Mouse (Mus musculus) lung, postnatal 0 days (tissue): Measurements from ENCODE around the gene St6gal1. TPM values are rescaled to one million over a fixed set of nuclear protein-coding genes. Genes with fewer than 3 reads are reported as not detected.
A peak's percentile ranks its signal among the peaks of the same experiment; 100 is the strongest.

Experiments used
- ATAC-seq: fragments of 200-750 bp; cut with Nextera tagmentation; 2 replicates; pipeline ENCODE4 v1.8.0; 2017; ENCODE audit warnings: moderate library complexity
- DNase-seq: peaks from one replicate; pipeline ENCODE4 v3.0.0-alpha.2; 2016; ENCODE audit warnings: low spot score
- H3K27ac ChIP-seq: fragments of 300-500 bp; sonication (generic); 2 replicates; pipeline ENCODE4 v1.5.1; 2014; ENCODE audit warnings: antibody characterized with exemption, mild to moderate bottlenecking, low read length, mixed read lengths
- H3K27me3 ChIP-seq: fragments of 300-500 bp; sonication (generic); replicated peaks from 2 replicates; pipeline ENCODE4 v1.6.1; 2014; ENCODE audit warnings: low read length, mixed read lengths; ENCODE audit not compliant: insufficient read depth
- H3K36me3 ChIP-seq: fragments of 300-500 bp; sonication (generic); 2 replicates; pipeline ENCODE4 v1.6.1; 2014; ENCODE audit warnings: low read length, mixed read lengths; ENCODE audit not compliant: insufficient read depth
- H3K4me1 ChIP-seq: fragments of 300-500 bp; sonication (generic); 2 replicates; pipeline ENCODE4 v1.6.1; 2014; ENCODE audit warnings: antibody characterized with exemption, low read depth, low read length, mixed read lengths; ENCODE audit not compliant: insufficient read depth
- H3K4me2 ChIP-seq: fragments of 300-500 bp; sonication (generic); replicated peaks from 2 replicates; pipeline ENCODE4 v1.6.1; 2014; ENCODE audit warnings: low read depth, mild to moderate bottlenecking, low read length, moderate library complexity, mixed read lengths
- H3K4me3 ChIP-seq: fragments of 300-500 bp; sonication (generic); 2 replicates; pipeline ENCODE4 v1.5.1; 2014; ENCODE audit warnings: low read depth, low read length
- H3K9ac ChIP-seq: fragments of 300-500 bp; sonication (generic); replicated peaks from 2 replicates; pipeline ENCODE4 v1.6.1; 2014; ENCODE audit warnings: low read depth, mild to moderate bottlenecking
- H3K9me3 ChIP-seq: fragments of 300-500 bp; sonication (generic); 2 replicates; pipeline ENCODE4 v1.6.1; 2016; ENCODE audit warnings: low read length, mixed read lengths
- CTCF ChIP-seq: IDR thresholded peaks from 2 replicates; pipeline ENCODE4 v1.5.1; 2016; ENCODE audit warnings: antibody characterized with exemption, mild to moderate bottlenecking
- EP300 ChIP-seq: IDR thresholded peaks from 2 replicates; pipeline ENCODE4 v1.6.1; 2016; ENCODE audit warnings: antibody characterized with exemption, mild to moderate bottlenecking, control low read depth
- WGBS: fragments of 180-500 bp; shearing (Covaris S2); extraction: QIAGEN DNeasy Blood & Tissue Kit; methylation state at CpG from one replicate; pipeline ENCODE4 v1.1.7; 2014; 5-methylcytosine and 5-hydroxymethylcytosine counted together
- polyA plus RNA-seq: library from polyadenylated mRNA; unstranded; fragments of >200 nt; fragmentation: Nextera tagmentation; extraction: Ambion mirVana; gene quantifications from 2 replicates; pipeline ENCODE4 v1.2.1, GENCODE M21; 2015

St6gal1 gene
- polyA plus RNA-seq, 1 experiment from 2014 or later = 46.4 TPM

GRCm38 (mm10) chr16:23225821-23226600 lies 1.5 kb downstream of the St6gal1 start:
- no peaks in the 10 kb centered on the region for H3K9me3 ChIP-seq
- peaks cover 17% of the 10 kb centered on the region for H3K4me1 ChIP-seq
- WGBS = under 1% methylated on average over 28 of the region's 28 CpGs
- no peak for TF ChIP-seq EP300
- peak; percentile 38 for TF ChIP-seq CTCF
- ATAC-seq (peak; percentile 18), DNase-seq (peak; percentile 69)
- H3K4me3 ChIP-seq = peak overlapping the region; percentile 84
- H3K27ac ChIP-seq = peak overlapping the region; percentile 94
- H3K4me2 ChIP-seq = peak overlapping the region; percentile 94
- H3K27me3 ChIP-seq = no peaks in the 10 kb centered on the region
- H3K36me3 ChIP-seq = no peaks in the 10 kb centered on the region
- peak overlapping the region; percentile 75 for H3K9ac ChIP-seq

DNA sequence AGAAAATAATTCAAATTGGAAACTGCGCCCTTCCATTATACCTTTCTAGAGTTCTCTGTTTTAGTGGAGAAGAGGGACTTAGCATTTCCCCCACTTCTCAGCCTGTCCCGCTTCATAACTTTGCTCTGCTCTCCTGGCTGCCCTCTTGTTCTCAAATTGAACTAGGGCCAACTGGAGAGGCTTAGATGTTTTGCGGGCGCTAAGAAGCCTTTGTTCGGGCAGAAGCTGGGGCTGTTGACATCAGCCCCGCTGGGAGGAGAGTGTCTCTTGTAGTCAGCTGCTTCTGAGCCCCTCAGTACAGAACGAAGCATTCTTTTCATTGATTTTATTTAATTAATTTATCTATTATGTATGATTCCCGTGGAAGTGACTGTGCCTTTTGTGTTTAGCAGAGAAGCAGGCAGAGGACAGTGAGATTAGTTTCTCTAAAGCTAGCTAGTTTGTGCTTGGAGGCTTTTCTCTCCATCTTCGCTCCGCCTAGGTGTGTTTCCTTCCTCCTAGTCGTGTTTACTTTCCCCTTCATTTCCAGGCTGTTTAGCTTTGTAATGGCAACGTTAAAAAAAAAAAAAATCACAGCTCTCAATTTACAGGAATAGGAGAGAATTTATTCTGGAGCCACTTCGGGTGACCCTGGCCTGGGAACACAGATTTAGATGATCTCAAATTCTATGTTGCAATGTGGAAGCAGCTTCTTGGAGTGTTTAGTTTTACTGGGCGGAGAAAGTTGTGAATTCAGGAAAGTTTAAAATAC lies 2.2 kb downstream of the St6gal1 start:
- H3K36me3 ChIP-seq = no peaks in the 10 kb centered on the region
- peak overlapping the region; percentile 84 for H3K4me3 ChIP-seq
- 3% methylated on average over 14 of the region's 14 CpGs for WGBS
- peak overlapping the region; percentile 75 for H3K9ac ChIP-seq
- H3K27ac ChIP-seq = peak overlapping the region; percentile 94
- ATAC-seq (no peak), DNase-seq (peak; percentile 71)
- peak overlapping the region; percentile 94 for H3K4me2 ChIP-seq
- no peak for TF ChIP-seq CTCF
- no peak for TF ChIP-seq EP300
- H3K4me1 ChIP-seq = peaks cover 24% of the 10 kb centered on the region
- H3K27me3 ChIP-seq = no peaks in the 10 kb centered on the region
- H3K9me3 ChIP-seq = no peaks in the 10 kb centered on the region

- no peaks in the 10 kb centered on the region for H3K9me3 ChIP-seq
Observed at GRCm38 (mm10) chr16:23227851-23228250, 3.3 kb downstream of the St6gal1 start.

DNA sequence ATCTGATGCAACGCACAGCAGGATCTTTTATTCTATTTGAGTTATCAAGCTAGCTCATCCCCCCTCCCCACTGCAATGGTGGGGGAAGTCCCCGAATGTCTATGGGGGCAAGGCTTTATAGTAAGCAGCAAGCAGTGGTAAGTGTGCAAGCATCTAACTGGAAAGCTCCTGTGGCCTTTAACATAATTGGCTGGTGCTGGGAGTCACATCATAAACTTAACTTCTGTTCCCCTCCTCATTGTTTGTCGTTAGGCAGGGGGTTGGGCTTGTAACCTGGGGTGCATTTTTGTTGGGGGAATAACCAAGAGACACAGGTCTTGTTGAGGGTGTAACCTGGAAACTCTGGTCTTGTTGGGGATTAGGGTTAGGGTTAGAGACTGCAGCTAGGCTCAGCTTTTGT lies 3.9 kb downstream of the St6gal1 start:
- WGBS = 38% methylated on average over 3 of the region's 3 CpGs
- DNase-seq = no peak
- Histone ChIP-seq H3K9ac (no peak overlapping the region), H3K27me3 (no peaks in the 10 kb centered on the region), H3K4me1 (peaks cover 30% of the 10 kb centered on the region), H3K4me3 (no peak overlapping the region), H3K36me3 (no peaks in the 10 kb centered on the region), H3K4me2 (peak overlapping the region; percentile 94; the same call in 1 of the 2 replicates), H3K27ac (no peak overlapping the region), H3K9me3 (no peaks in the 10 kb centered on the region)
- ATAC-seq = no peak
- no peak for TF ChIP-seq CTCF
- TF ChIP-seq EP300 = no peak

More at GRCm38 (mm10) chr16:23227851-23228250, 3.3 kb downstream of the St6gal1 start:
- TF ChIP-seq CTCF (no peak), EP300 (no peak)
- ATAC-seq = no peak
- no peak for DNase-seq
- H3K4me1 ChIP-seq = peaks cover 29% of the 10 kb centered on the region
- no peaks in the 10 kb centered on the region for H3K27me3 ChIP-seq
- H3K27ac ChIP-seq = peak overlapping the region; percentile 20; the same call in 1 of the 2 replicates
- H3K9ac ChIP-seq = no peak overlapping the region
- WGBS = 36% methylated on average over 6 of the region's 6 CpGs
- no peak overlapping the region for H3K4me3 ChIP-seq
- H3K36me3 ChIP-seq = no peaks in the 10 kb centered on the region
- H3K4me2 ChIP-seq = peak overlapping the region; percentile 94

DNA sequence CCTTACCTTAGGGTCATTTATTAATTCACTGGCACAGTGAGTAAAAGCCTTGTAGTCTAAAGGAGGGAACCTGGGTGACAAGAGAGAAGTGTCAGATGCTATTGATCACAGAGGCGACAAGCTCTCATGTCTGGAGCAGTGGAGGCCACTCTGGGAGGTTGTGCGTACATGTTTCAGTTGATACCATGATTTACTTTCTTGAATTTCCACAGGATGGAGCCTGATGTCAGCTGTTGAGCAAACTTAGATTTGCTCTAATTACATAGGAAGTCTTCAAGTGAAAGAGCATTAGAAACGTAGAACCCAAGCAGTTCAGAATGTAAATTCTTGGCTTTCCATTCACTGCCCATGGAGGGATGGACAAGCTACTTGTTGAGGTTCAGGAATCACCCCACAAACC lies 5.4 kb downstream of the St6gal1 start:
- Histone ChIP-seq H3K4me1 (peaks cover 24% of the 10 kb centered on the region), H3K27ac (peak overlapping the region; percentile 85; the same call in 1 of the 2 replicates), H3K36me3 (no peaks in the 10 kb centered on the region), H3K27me3 (no peaks in the 10 kb centered on the region), H3K4me2 (no peak overlapping the region), H3K9ac (no peak overlapping the region), H3K4me3 (no peak overlapping the region), H3K9me3 (no peaks in the 10 kb centered on the region)
- 44% methylated on average over 3 of the region's 3 CpGs for WGBS
- DNase-seq (no peak), ATAC-seq (no peak)
- TF ChIP-seq EP300 (no peak), CTCF (peak; percentile 51)

DNA sequence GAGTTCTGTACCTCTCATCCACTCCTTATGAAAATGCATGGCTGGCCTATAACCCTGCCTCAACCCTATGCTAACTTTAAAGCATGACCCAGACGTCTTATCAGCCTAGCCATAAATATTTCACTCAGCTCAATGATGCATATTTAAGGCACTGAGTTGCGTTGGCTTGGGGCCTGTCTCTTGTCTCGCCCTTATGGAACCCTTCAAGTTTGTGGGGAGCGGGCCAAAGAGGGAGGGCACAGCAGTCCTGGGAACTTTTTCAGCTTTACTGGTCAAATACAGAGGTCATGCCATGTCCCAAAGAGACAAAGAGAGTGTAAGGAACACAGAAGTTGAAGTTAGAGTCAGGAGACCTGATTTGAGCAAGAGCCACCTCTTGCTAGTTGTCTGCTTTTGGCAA lies 6.6 kb downstream of the St6gal1 start:
- no peaks in the 10 kb centered on the region for H3K9me3 ChIP-seq
- peak; percentile 82 for DNase-seq
- H3K36me3 ChIP-seq = no peaks in the 10 kb centered on the region
- peaks cover 24% of the 10 kb centered on the region for H3K4me1 ChIP-seq
- 28% methylated on average over 4 of the region's 4 CpGs for WGBS
- no peak overlapping the region for H3K9ac ChIP-seq
- peak; percentile 69 for TF ChIP-seq EP300
- TF ChIP-seq CTCF = no peak
- ATAC-seq = peak; percentile 77
- H3K4me2 ChIP-seq = no peak overlapping the region
- peak overlapping the region; percentile 85 for H3K27ac ChIP-seq
- H3K4me3 ChIP-seq = no peak overlapping the region
- H3K27me3 ChIP-seq = no peaks in the 10 kb centered on the region
